Mouse (Mus musculus) ES-E14 (cell line): ENCODE results near the gene Zfp219. TPM values are rescaled to one million over a fixed set of nuclear protein-coding genes. Genes with fewer than 3 reads are reported as not detected.
A peak's percentile ranks its signal among the peaks of the same experiment; 100 is the strongest.
"Not testable (repeated sequence)": the region's sequence is repeated elsewhere in the genome, so short reads cannot be mapped to it uniquely, and the experiment has no call there.

Experiments
- DNase-seq: peaks from one replicate; pipeline ENCODE4 v3.0.0-alpha.2; 2013; ENCODE audit warnings: low read depth, low spot score
- H3K27ac ChIP-seq: 2 replicates; pipeline ENCODE4 v1.5.1; 2012; ENCODE audit warnings: low read depth, mild to moderate bottlenecking, low read length, moderate library complexity, mixed read lengths; ENCODE audit not compliant: poor library complexity, insufficient read depth, severe bottlenecking
- H3K36me3 ChIP-seq: 2 replicates; pipeline ENCODE4 v1.6.1; 2012; ENCODE audit warnings: mild to moderate bottlenecking, low read length, moderate library complexity, mixed read lengths; ENCODE audit not compliant: control insufficient read depth, poor library complexity, insufficient read depth, severe bottlenecking
- H3K4me1 ChIP-seq, 2 experiments: fragments of 150-350 bp in 1 of 2; sonication (generic) in 1 of 2; 2 replicates each; pipeline ENCODE4 v1.6.1; 2012; ENCODE audit warnings: low read length in 2 of 2, mild to moderate bottlenecking in 1 of 2, mixed read lengths in 1 of 2; ENCODE audit not compliant: control insufficient read depth in 2 of 2, insufficient read depth in 2 of 2, poor library complexity in 1 of 2
- H3K4me3 ChIP-seq, 2 experiments: fragments of 150-350 bp in 1 of 2; sonication (generic) in 1 of 2; 2 replicates each; pipeline ENCODE4 v1.5.1; 2012; ENCODE audit warnings: low read length in 2 of 2, low read depth in 1 of 2, mild to moderate bottlenecking in 1 of 2, mixed read lengths in 1 of 2; ENCODE audit not compliant: insufficient read depth in 1 of 2, poor library complexity in 1 of 2, severe bottlenecking in 1 of 2
- H3K9ac ChIP-seq: 2 replicates; pipeline ENCODE4 v1.6.1; 2012; ENCODE audit warnings: low read depth, mild to moderate bottlenecking, low read length, mixed read lengths; ENCODE audit not compliant: poor library complexity, insufficient read depth, severe bottlenecking
- H3K9me3 ChIP-seq: fragments of 150-350 bp; sonication (generic); 2 replicates; pipeline ENCODE4 v1.6.1; 2012; ENCODE audit warnings: low read depth, mild to moderate bottlenecking, low read length; ENCODE audit not compliant: control insufficient read depth, insufficient read depth
- CHD2 ChIP-seq: IDR thresholded peaks from 2 replicates; pipeline ENCODE4 v1.6.1; 2014; ENCODE audit warnings: mild to moderate bottlenecking, low read depth, low read length, inconsistent platforms
- HCFC1 ChIP-seq: IDR thresholded peaks from 2 replicates; pipeline ENCODE4 v1.6.1; 2012; ENCODE audit warnings: low read length, inconsistent platforms, borderline replicate concordance; ENCODE audit not compliant: insufficient read depth
- MAFK ChIP-seq: IDR thresholded peaks from 2 replicates; pipeline ENCODE4 v1.6.1; 2014; ENCODE audit warnings: mild to moderate bottlenecking, low read depth, low read length, inconsistent platforms; ENCODE audit not compliant: insufficient read depth
- ZC3H11A ChIP-seq: IDR thresholded peaks from 2 replicates; pipeline ENCODE4 v1.6.1; 2012; ENCODE audit warnings: low read depth, mild to moderate bottlenecking, inconsistent platforms, low read length, borderline replicate concordance
- ZNF384 ChIP-seq: IDR thresholded peaks from 2 replicates; pipeline ENCODE4 v1.6.1; 2012; ENCODE audit warnings: low read depth, low read length, inconsistent platforms
- in situ Hi-C, 2 experiments: fragments of 600-800 bp; cut with MboI; formaldehyde crosslinking; loops; one replicate each; pipeline ENCODE4 v1.15.1; 2025; ENCODE audit warnings: low sequenced_read_pairs in 2 of 2, inconsistent platforms in 1 of 2; ENCODE audit not compliant: unreplicated experiment in 2 of 2
- total RNA-seq: library from RNA; depleted of rRNA; stranded (reverse); fragments of 300-350 nt; gene quantifications from 2 replicates; pipeline ENCODE4 v1.2.3, GENCODE M21; 2012

The Zfp219 gene
- total RNA-seq, 1 experiment = 59.5 TPM

DNA sequence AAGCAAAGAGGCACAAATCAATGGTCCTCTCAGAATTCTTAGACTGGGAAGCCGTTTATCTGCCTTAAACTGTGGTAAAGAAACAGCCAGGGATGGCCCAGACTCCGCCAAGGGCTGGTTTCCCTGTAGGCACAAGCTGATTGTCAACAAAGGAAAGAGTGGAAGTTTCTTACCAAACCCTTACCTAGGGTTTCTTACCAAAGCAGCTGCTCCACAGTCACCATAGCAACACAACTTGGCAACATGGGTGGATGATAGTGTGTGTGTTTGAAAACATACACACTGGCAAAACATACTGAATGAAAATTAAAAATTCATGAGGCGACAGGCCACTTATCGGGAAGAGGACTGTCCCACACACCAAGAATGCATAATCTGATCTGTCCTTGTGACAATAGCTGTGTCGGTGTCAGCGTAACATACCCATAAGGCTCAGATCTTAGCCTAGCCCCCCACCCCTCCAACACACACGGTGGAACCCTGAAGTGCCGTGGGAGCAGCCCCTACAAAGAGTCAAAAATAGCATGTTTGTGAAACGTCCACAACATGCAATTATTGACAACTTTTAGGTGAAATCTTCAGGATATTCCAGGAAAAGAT is 25.5 kb upstream of the Zfp219 start:
- in situ Hi-C loops = no loop called here
- DNase-seq = no peak
- peaks cover 3 to 7% of the 10 kb centered on the region in 2 experiments; a peak in 2 of 4 replicates for H3K4me1 ChIP-seq
- H3K4me3 ChIP-seq = no peak overlapping the region
- no peak for TF ChIP-seq ZC3H11A
- TF ChIP-seq MAFK = no peak
- TF ChIP-seq HCFC1 = no peak
- no peak for TF ChIP-seq CHD2
- no peak for TF ChIP-seq ZNF384
- H3K9me3 ChIP-seq = no peaks in the 10 kb centered on the region
- no peak overlapping the region for H3K9ac ChIP-seq
- no peak overlapping the region for H3K27ac ChIP-seq
- H3K36me3 ChIP-seq = peaks cover 3% of the 10 kb centered on the region; the same call in 1 of the 2 replicates

GRCm38 (mm10) chr14:52044901-52045678 is 24.6 kb upstream of the Zfp219 start:
- in situ Hi-C loops = no loop called here
- H3K36me3 ChIP-seq = no peaks in the 10 kb centered on the region
- H3K4me3 ChIP-seq = no peak overlapping the region
- TF ChIP-seq ZC3H11A (peak; percentile 84; the same call in 1 of the 2 replicates), ZNF384 (no peak), CHD2 (no peak), HCFC1 (no peak), MAFK (no peak)
- H3K9ac ChIP-seq = no peak overlapping the region
- no peaks in the 10 kb centered on the region for H3K9me3 ChIP-seq
- peak; percentile 57 for DNase-seq
- H3K27ac ChIP-seq = no peak overlapping the region
- peaks cover 3 to 7% of the 10 kb centered on the region in 2 experiments; a peak in 2 of 4 replicates for H3K4me1 ChIP-seq

- in situ Hi-C loops = no loop called here
- H3K36me3 ChIP-seq = no peaks in the 10 kb centered on the region
- peaks cover 3 to 7% of the 10 kb centered on the region in 2 experiments; a peak in 2 of 4 replicates for H3K4me1 ChIP-seq
- H3K27ac ChIP-seq = no peak overlapping the region
- no peak overlapping the region for H3K4me3 ChIP-seq
- no peak overlapping the region for H3K9ac ChIP-seq
- H3K9me3 ChIP-seq = no peaks in the 10 kb centered on the region
- TF ChIP-seq ZC3H11A = no peak
- TF ChIP-seq CHD2 = no peak
- no peak for TF ChIP-seq HCFC1
- no peak for TF ChIP-seq ZNF384
- no peak for TF ChIP-seq MAFK
- DNase-seq = no peak
These were observed 22.9 kb upstream of the Zfp219 start for GRCm38 (mm10) chr14:52043446-52043845.

DNA sequence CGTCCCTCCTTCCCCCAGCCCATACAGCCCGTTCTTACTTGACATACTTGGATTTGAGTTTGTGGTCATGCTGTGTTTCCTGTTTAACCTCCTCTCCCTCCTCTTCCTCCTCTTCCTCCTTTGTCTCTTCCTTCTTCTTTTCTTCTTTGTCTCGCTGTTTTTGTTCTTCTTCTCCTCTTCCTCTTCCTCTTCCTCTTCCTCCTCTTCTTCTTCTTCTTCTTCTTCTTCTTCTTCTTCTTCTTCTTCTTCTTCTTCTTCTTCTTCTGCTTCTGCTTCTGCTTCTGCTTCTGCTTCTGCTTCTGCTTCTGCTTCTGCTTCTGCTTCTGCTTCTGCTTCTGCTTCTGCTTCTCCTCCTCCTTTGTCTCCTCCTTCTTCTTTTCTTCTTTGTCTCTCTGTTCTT is 21.8 kb upstream of the Zfp219 start, which contains the start of gene Olfr221:
TSS of gene Olfr221 (minus strand) at position 101 of the 400 bp plus-strand sequence.
- in situ Hi-C loops, H3K9ac ChIP-seq, DNase-seq, H3K9me3 ChIP-seq, H3K4me3 ChIP-seq, H3K4me1 ChIP-seq, H3K27ac ChIP-seq, H3K36me3 ChIP-seq: not testable (repeated sequence)
